Mouse (Mus musculus) left cerebral cortex, adult 18-20 months (tissue): Measurements from ENCODE around the gene 4833420G17Rik. TPM values are rescaled to one million over a fixed set of nuclear protein-coding genes. Genes with fewer than 3 reads are reported as not detected.
"Not testable (repeated sequence)": the region's sequence is repeated elsewhere in the genome, so short reads cannot be mapped to it uniquely, and the experiment has no call there.

Experiments used
- DNase-seq, 2 experiments: peaks; one replicate each; pipeline ENCODE4 v3.0.0; 2021 to 2022; ENCODE audit warnings: low spot score in 2 of 2, mixed read lengths in 1 of 2
- long read RNA-seq, 2 experiments: library from polyadenylated mRNA; stranded (forward); transcript quantifications; one replicate each; pipeline ENCODE4 v2.0.0; 2021
- total RNA-seq, 2 experiments: library from RNA; stranded (reverse); gene quantifications; 2 replicates each; pipeline ENCODE4 v1.2.3; 2021

4833420G17Rik gene
- 10 to 100 TPM; 23.3 to 24.1 TPM for total RNA-seq
- long read RNA-seq, experiment 1, transcript 4833420G17Rik-201 (13 exons, 2,565 nt): major isoform, 7 of 26 reads
- long read RNA-seq, experiment 1, partial matches to known transcripts: 9 of 26 reads
- long read RNA-seq, experiment 1, other reads (novel, unspliced or antisense): 7 of 26 reads
- long read RNA-seq, experiment 2, transcript 4833420G17Rik-201 (13 exons, 2,565 nt): major isoform, 6 of 18 reads
- long read RNA-seq, experiment 2, partial matches to known transcripts: 1 of 18 reads
- long read RNA-seq, experiment 2, other reads (novel, unspliced or antisense): 9 of 18 reads

DNA sequence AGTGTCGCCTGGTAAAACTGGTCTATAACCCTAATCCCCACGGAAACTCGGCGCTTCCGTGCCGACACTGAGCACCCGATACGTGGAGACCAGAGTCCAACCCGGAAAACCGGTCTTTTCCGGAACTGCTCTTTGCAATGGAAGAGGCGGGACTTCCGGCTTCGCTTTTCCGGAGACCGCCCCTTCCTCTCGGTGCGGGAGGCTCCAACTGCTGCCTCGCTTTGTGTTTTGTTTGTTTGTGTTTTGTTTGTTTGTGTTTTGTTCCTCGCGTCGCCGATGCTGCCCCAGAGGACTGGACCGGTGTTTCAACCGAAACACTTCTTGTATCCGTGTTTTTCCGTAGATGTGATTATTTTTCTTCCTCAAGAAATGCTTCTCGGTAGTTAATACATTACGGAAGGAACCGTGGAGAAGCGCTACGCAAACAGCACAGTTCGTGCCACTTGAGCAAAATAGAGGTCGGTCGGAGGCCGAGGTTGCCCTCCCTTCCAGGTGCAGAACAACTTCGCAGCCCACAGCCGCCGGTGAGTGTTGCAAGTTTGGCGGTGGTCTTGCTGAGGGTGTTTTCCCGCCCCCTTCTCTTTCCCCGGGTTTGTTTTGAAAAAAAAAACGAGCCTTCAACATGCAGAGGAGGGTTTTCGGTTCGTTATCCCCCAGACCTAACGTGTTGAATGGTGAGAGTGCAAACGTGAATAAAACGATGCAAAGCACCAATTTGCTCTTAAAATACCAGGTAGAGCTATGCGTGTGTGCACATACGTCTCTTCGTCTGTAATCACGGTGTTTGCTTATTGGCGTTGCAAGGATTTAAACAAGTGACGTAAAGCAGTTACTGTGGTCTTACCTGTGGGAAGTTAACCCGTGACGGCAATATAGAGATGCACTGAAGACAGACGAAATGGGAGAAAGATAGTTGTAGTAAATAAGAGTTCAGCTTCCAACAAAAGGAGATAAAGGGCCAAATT is at the start of gene 4833420G17Rik:
Gene 4833420G17Rik (plus strand): TSS at position 173 of the 965 bp plus-strand sequence.
- peak; percentile 86 to 90 for DNase-seq

DNA sequence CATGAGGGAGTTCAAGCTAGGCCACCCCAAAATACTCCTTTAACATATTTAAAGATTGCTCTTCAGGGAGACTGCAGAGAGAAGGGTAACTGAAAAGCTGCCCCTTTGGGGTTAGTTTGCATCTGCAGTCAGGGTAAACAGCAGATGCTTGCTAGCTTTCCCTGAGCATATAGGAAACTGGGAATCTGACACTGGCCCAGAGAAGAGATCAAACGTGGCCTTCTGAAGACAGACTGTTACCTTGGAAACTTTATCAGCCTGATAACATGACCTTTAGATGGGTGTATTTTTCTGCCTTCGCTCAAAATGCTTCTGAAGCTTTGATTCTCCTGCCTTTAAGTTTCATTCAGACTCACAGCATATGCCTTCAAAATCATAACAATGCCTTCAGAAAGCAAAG is 49.5 kb upstream of the 4833420G17Rik start:
- DNase-seq: no peak

DNA sequence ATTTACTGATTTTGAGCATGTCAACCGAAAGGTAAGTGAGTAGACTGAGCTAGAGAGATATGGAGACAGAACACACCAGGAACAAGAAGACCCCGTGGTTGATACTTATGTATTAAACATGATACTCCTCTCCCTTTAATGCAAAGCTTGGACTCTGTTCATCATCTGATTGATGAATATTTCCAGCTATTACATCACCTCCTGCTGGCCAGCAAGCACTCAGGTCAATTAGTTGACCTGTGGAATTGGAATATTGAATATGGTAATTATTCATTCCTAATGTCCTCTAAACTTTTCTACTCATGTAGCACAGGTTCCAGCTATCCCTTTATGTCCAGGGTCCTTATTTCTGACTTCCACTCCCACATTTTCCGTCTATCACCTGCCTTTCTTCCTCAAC is 44.1 kb upstream of the 4833420G17Rik start:
- DNase-seq: no peak

DNA sequence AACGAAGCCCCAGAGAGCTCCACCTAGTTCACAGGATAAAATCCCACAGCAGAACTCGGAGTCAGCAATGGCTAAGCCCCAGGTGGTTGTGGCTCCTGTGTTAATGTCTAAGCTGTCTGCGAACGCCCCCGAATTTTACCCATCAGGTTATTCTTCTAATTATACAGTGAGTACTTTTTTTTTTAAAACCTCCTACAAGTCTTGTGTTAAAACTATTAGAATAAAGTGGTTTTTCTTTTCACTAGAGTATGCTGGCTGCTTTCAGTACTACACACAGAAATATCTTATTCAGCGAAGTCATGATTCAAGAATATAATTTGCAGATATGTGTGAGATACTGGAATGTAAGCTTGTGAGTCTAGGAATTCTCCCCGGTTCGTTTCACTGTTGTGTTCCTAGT is 32.4 kb upstream of the 4833420G17Rik start:
- no peak for DNase-seq

DNA sequence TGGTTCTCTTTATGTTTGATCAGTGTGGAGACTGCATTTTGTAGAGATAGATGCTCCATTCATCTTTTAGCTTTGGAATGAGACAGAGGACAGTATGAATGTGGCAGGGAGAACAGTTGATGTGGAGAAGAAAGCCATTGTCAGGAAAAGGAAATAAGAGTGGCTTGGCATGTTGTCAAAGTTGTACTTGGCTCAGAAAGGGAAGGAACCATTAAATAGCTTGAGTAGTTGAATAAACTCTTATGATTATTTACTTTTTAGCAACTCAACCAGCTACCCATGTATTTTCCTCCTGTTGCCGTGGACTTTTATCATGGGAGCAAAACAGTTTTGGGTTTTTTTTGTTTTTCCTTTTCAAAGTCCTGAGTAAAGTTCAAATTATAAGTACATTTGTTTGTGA is 30.5 kb upstream of the 4833420G17Rik start:
- no peak for DNase-seq

DNA sequence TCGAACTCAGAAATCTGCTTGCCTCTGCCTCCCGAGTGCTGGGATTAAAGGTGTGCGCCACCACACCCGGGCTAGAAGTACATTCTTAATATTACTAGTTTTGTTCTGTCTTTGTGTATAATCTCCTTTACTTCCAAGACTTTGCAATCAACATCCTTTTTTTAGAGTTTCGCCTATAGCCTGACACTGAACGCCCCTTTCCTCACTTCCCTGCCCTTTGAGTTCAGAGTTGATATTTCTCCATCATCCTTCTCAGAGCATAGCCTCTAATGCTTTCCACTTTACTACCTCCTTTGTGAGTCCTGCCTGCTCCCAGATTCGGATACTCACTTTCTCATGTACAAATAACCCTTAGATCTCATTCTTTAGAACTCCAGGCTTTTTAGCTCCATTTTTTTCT is 28.2 kb upstream of the 4833420G17Rik start:
- no peak for DNase-seq

DNA sequence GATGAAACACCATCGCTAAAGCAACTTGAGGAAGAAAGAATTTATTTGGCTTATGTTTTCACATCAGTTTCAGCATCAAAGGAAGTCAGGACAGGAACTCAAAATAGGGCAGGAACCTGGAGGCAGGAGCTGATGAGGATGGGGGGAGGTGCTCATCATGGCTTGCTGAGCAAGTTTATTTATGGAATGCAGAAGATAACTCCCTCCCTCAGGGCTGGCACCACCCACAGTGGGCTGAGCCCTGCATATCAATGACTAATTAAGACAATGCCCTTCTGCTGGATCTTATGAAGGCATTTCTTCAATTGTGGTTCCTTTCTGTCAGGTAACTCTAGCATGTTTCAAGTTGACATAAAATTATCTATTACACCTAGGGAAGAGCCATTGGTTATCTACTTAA is 20.3 kb upstream of the 4833420G17Rik start:
- DNase-seq: no peak

DNA sequence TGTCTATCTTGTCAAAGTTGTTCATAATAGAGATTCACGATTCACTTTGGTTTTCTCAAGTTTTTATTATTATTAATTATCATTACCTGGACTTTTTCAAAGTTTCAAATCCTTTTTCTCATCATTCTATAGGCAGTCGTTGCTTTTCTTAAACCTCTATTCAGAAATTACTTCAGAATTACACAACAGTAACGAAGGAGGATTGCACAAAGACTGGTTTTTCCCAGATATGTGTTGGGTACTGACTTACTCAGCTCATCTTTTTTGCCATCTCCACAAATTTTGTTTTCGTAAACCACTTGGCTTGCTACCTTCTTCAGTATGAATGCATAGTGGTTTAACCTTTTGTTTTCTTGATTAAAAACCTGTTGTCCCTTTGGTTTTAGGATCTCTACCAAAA is 9.0 kb upstream of the 4833420G17Rik start:
- no peak for DNase-seq

DNA sequence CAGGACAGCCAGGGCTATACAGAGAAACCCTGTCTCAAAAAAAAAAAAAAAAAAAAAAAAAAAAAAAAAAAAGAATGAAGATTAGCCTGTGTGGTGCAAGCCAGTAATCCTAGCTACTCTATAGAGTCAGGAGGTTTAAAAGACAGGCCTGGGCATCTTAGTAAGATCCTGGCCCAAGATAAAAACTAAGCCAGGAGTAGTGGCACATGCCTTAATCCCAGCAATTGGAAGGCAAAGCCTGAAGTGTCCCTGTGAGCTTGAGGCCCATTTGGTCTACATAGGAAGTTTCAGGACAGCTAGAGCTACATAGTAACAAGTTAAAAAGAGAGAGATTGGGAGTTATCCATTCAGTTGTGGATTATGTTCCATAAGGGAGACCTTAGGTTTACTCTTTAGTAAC is 7.5 kb upstream of the 4833420G17Rik start:
- no peak for DNase-seq

DNA sequence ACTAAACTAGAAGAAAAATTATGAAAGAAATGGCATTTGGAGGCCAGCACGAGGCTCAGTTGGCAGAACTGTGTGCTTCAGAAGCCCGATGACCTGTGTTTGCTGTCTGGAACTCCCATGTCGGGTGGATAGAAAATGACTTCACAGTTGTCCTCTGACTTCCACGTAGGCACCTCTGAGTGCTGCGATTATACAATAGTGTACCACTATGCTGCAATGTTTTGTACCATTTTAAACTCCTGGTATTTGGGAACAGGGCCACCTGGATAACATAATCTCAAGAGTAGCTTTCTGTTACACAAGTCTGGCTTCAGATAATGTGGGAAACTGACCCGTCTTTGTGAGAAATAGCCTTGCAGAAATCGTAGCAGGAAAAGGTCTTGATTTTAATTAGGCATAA is 6.2 kb upstream of the 4833420G17Rik start:
- no peak for DNase-seq

DNA sequence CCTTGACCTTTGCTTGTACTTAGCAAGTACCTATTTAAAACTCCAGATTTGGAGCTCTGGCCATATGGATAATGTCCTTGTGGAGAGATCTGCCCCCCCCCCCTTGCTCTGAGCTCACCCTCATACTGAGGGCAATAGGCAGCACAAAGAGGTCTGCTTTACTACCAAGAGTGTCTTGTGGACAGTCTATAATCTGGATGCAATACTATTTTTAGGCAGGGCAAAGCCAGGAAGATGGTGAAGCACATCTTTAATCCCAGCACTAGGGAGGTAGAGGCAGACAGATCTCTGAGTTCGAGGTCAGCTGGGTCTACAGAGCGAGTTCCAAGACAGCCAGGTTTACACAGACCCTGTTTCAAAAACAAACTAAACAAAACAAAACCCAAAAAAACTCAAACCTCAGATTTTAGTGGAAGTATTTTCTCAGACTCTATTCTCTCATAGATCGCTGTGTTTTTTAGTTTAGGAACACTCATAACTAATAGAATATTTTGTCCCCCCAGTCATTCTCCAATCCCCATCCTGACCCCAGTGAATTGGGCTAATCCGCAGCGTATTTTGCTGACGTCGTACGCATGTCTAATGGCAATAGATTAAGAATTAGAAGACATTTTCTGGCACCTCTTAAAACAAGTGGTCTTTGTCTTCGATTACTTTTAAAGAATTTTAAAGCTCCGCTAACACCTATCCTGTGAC is 520 bp upstream of the 4833420G17Rik start:
- DNase-seq: no peak

DNA sequence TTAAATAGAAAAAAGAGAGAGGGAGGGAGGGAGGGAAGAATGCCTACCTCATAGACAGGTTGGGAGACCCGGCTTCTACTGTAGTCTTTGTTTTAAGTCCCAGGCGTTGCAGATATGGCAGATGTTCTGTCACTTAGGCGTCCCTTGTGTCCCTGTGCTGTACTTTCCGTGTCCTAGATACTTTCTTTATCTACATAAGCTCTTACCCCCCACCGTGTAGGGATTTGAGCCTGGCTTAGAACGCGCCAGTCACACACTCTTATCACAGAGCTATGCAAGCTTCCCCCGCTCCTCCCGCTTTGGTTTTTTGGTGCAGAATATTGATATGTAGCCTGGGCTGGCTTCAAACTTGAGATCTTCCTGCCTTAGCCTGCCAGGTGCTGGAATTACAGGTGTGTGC is 14.1 kb downstream of the 4833420G17Rik start:
- no peak for DNase-seq

DNA sequence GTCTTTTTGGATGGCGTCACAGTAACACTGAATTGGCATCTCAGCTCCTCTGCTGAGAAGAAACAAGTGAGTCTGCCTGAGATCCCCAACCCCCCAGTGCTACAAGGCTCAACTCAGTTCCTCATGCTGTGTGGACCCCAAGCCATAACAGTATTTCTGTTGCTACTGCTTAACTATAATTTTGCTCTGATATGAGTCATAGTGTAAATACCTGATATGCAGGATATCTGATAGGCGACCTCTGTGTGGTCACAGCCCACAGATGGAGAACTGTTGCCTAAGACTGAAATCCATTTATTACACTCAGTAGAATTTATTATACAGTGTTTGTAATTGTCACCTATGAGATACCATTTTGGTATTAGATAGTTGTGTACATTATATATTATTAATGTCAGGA is 15.2 kb downstream of the 4833420G17Rik start:
- DNase-seq: no peak

DNA sequence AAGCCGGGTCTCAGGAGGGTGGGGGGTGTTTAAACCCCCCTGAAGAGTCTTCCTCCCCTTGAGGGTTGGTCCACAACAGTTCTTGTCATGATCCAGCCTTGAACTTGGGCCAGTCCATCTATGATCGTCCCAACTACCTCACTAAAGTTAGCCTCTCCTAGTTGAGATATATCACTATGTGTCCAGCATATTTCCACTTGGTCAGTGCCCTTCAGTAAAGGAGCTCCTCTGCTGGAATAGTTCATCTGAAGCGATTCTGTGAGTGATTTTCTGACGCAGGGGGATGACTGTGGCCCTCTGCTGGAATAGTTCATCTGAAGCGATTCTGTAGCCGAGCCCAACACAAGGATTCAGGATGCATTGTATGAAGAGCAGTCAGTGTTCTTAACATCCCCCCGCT is 24.8 kb downstream of the 4833420G17Rik start:
- no peak for DNase-seq

DNA sequence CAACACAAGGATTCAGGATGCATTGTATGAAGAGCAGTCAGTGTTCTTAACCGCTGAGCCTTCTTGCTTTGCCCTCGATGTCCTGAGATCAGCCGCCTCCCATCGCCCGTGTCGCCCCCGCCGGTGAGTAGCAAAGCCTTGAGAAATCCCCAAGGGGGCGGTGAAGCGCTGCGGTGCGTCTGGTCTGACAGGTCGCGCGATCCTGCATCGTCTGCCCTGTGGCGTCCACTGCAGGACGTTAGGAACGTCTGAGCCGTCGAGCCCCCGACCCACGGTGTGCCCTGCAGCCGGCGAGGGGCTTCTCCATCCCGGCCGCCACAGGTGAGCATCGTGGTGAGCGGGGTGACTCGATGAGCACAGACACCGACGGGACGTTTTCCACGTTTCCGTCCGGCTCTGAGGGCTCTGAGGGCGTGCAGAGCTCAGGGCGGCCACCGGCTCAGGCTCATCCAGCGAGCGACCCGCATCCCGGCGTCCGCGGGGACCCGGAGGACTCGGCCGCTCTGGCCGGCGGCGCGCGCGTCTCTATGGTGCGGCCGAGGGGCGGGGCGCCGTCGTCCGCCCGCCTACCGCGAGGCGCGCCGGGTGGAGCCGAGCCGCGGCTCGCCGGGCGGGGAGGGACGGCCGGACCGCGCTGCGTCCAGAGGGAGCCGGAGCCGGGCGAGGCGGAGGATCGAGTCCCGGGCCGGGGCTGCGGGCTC is 25.5 kb downstream of the 4833420G17Rik start, which contains the start of the genes Tmem267 and 3110070M22Rik:
Gene Tmem267 (plus strand): TSS at position 160 of the 701 bp plus-strand sequence.
Gene 3110070M22Rik (minus strand): TSS at position 504 of the 701 bp plus-strand sequence.
- DNase-seq: peak; percentile 81 to 95

DNA sequence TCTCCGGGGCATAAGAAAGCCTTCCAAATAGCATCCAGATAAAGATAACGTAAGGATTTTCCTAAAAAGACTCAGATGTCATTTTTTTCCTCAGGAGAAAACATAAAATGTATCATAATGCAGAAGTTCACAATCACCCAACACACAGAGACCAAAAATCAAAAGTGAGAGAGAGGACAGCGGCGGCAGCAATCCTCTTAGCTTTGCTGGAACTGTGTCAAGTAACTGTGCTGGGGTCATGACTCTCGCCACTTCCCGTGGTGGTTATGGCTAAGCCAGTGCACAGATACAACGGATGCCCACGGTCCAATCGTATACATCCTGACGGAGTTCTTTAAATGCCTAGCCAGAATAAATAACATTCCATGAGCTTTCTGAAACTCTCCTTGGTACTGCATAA is 29.5 kb downstream of the 4833420G17Rik start:
- not testable (repeated sequence) for DNase-seq

DNA sequence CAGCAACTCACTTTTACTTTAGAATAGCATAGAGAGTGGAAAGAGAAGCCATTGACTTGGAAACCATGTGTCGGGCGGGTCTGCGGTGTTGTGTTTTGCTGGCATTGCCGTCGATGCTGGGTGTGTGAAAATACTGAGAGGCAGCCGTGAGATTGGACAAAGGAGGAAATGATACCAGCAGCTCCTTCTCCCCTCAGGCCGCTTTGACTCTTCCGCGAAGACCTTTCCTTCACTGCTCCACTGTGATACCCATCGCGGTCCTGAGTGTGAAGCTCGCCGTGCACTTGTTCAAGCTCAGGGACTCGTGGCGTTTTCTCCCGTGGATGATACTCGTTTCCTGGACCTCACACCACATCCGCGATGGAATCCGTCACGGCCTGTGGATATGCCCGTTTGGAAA is 32.4 kb downstream of the 4833420G17Rik start:
- not testable (repeated sequence) for DNase-seq
